Mouse (Mus musculus) heart, postnatal 0 days (tissue): ENCODE measurements around the gene Sytl2.

ENCODE experiments used
- CTCF ChIP-seq: IDR thresholded peaks from 2 replicates; pipeline ENCODE4 v1.5.1; 2016; ENCODE audit warnings: antibody characterized with exemption, control low read depth, low read depth
- EP300 ChIP-seq: IDR thresholded peaks from 2 replicates; pipeline ENCODE4 v1.6.1; 2016; ENCODE audit warnings: antibody characterized with exemption, low read depth

DNA sequence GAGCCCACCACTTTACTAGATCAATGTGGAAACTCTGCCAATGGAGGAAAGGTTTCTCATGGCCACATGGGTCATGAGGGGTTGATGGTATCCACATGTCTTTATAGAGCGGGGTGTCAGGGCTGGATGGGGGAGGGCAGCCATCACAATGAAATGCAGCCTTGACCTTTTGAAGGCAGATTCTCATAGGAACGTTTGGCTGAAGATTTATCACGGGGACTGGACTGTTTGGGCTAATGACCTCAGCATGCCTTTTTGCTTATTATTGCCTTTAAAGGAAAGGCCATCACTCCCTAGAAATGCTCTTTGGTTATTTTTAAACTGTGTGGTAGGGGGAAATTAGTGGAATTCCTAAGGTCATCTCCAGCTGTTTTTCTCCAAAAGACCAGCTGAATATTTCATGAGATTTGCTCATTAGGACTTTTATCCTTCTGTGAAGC lies 33.7 kb downstream of the Sytl2 start:
- no peak for TF ChIP-seq CTCF
- TF ChIP-seq EP300 = no peak
